Mouse (Mus musculus) heart, embryonic 11.5 days (tissue): ENCODE measurements around the gene Fbxo10. TPM values are rescaled to one million over a fixed set of nuclear protein-coding genes. Genes with fewer than 3 reads are reported as not detected.

Experiments used
- ATAC-seq: fragments of 200-750 bp; cut with Nextera tagmentation; replicated peaks from 2 replicates; pipeline ENCODE4 v1.8.0; 2017; ENCODE audit warnings: moderate library complexity; ENCODE audit not compliant: insufficient number of reproducible peaks, low FRiP score, low TSS enrichment
- H3K27ac ChIP-seq: fragments of 300-500 bp; sonication (generic); 2 replicates; pipeline ENCODE4 v1.5.1; 2014; ENCODE audit warnings: mild to moderate bottlenecking, low read depth, low read length
- H3K27me3 ChIP-seq: fragments of 300-500 bp; sonication (generic); 2 replicates; pipeline ENCODE4 v1.6.1; 2014; ENCODE audit warnings: mild to moderate bottlenecking, low read length, mixed read lengths; ENCODE audit not compliant: control insufficient read depth, insufficient read depth
- H3K36me3 ChIP-seq: fragments of 300-500 bp; sonication (generic); 2 replicates; pipeline ENCODE4 v1.6.1; 2014; ENCODE audit warnings: mild to moderate bottlenecking, low read length, moderate library complexity, mixed read lengths; ENCODE audit not compliant: control insufficient read depth, insufficient read depth
- H3K4me1 ChIP-seq: fragments of 300-500 bp; sonication (generic); 2 replicates; pipeline ENCODE4 v1.6.1; 2014; ENCODE audit warnings: low read length; ENCODE audit not compliant: control insufficient read depth, insufficient read depth
- H3K4me2 ChIP-seq: fragments of 300-500 bp; sonication (generic); 2 replicates; pipeline ENCODE4 v1.6.1; 2014; ENCODE audit warnings: mild to moderate bottlenecking, moderate library complexity
- H3K4me3 ChIP-seq: fragments of 300-500 bp; sonication (generic); 2 replicates; pipeline ENCODE4 v1.5.1; 2014; ENCODE audit warnings: low read depth, low read length
- H3K9ac ChIP-seq: fragments of 300-500 bp; sonication (generic); 2 replicates; pipeline ENCODE4 v1.6.1; 2014; ENCODE audit warnings: mild to moderate bottlenecking, low read depth, low read length, moderate library complexity
- H3K9me3 ChIP-seq: fragments of 300-500 bp; sonication (generic); replicated peaks from 2 replicates; pipeline ENCODE4 v1.6.1; 2016; ENCODE audit warnings: low read length; ENCODE audit not compliant: control insufficient read depth
- WGBS: fragments of 180-500 bp; shearing (Covaris S2); extraction: QIAGEN DNeasy Blood & Tissue Kit; methylation state at CpG from one replicate; pipeline ENCODE4 v1.1.7; 2014; ENCODE audit not compliant: insufficient replicate concordance; 5-methylcytosine and 5-hydroxymethylcytosine counted together
- polyA plus RNA-seq: library from polyadenylated mRNA; unstranded; fragments of >200 nt; fragmentation: Nextera tagmentation; extraction: Ambion mirVana; gene quantifications from 2 replicates; pipeline ENCODE4 v1.2.1, GENCODE M21; 2014

The Fbxo10 gene
- polyA plus RNA-seq, 1 experiment from 2014 or later: 6.4 TPM

DNA sequence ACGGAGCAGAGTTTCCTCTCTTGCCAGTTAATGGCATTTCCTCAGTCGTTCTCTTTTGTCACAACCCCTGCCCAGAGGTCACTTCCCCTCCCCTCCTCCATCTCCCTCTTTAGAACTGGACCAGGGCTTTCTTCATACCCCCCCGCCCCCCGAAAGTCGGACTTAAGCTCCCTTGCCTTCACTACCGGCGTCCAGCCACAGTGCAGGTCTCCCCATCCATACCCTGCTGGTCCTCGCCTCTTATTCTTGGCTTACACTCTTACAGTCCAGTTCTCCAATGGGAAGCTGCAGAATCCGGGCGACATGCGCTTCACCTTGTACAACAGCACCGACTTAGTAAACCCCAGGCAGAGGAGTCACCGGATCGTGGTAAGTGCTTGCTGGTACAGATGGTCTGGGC lies 65.4 kb downstream of the Fbxo10 start:
- H3K4me2 ChIP-seq: peak overlapping the region; percentile 75
- WGBS: 4% methylated on average over 14 of the region's 14 CpGs
- H3K9ac ChIP-seq: peak overlapping the region; percentile 72
- peaks cover under 1% of the 10 kb centered on the region; the same call in 1 of the 2 replicates for H3K36me3 ChIP-seq
- no peaks in the 10 kb centered on the region for H3K27me3 ChIP-seq
- no peak for ATAC-seq
- peak overlapping the region; percentile 70 for H3K4me3 ChIP-seq
- H3K4me1 ChIP-seq: peaks cover 12% of the 10 kb centered on the region
- H3K27ac ChIP-seq: no peak overlapping the region
- no peaks in the 10 kb centered on the region for H3K9me3 ChIP-seq

DNA sequence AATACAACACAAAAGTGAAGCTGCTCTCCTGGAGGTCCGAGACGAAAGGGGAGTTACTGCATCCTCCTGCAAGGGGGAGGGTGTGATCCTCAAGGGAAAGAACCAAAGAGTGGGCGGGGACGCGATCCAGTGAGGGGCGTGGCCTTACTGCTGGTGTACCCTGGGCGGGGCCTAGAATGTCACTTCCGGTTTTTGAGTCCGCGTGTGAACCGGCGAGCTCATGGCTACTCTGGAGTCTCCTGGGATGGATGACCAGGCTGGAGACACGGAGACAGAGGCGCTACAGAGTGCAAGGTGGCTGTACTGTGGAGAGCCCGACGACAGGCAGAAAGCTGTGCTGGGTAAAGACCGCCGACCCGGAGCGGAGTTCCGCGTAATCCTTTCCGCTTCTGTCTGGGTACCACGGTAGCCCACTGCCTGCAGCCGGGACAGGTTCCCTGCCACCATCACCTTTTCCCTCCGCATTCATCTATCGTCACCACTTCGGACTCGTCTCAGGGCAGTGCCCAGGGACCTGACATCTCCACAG lies 65.9 kb downstream of the Fbxo10 start, which contains the start of gene Polr1e:
Gene Polr1e, plus strand, starts transcription at position 132 of the 529 bp plus-strand sequence.
- H3K9me3 ChIP-seq: no peaks in the 10 kb centered on the region
- H3K4me2 ChIP-seq: peak within 1 kb of the TSS; percentile 75
- H3K27me3 ChIP-seq: no peaks in the 10 kb centered on the region
- ATAC-seq: peak; percentile 89
- H3K4me1 ChIP-seq: peaks cover 13% of the 10 kb centered on the region
- no peaks in the 10 kb centered on the region for H3K36me3 ChIP-seq
- WGBS: under 1% methylated on average over 29 of the region's 29 CpGs
- peak within 1 kb of the TSS; percentile 72 for H3K9ac ChIP-seq
- H3K27ac ChIP-seq: no peak within 1 kb of the TSS
- H3K4me3 ChIP-seq: peak within 1 kb of the TSS; percentile 70

GRCm38 (mm10) chr4:45015615-45016014 lies 68.8 kb downstream of the Fbxo10 start:
- no peaks in the 10 kb centered on the region for H3K9me3 ChIP-seq
- H3K9ac ChIP-seq: 0 out of 2 replicates have a peak overlapping the region, but pooled peaks have one; percentile 13
- ATAC-seq: no peak
- no peak overlapping the region for H3K4me2 ChIP-seq
- peaks cover 22% of the 10 kb centered on the region for H3K4me1 ChIP-seq
- no peak overlapping the region for H3K4me3 ChIP-seq
- no peaks in the 10 kb centered on the region for H3K36me3 ChIP-seq
- H3K27me3 ChIP-seq: no peaks in the 10 kb centered on the region
- no peak overlapping the region for H3K27ac ChIP-seq
- WGBS: 9% methylated on average over 3 of the region's 3 CpGs

GRCm38 (mm10) chr4:45013537-45013936 lies 70.9 kb downstream of the Fbxo10 start:
- H3K27ac ChIP-seq: peak overlapping the region; percentile 87
- no peaks in the 10 kb centered on the region for H3K36me3 ChIP-seq
- H3K4me3 ChIP-seq: peak overlapping the region; percentile 64
- 2% methylated on average over 2 of the region's 2 CpGs for WGBS
- no peaks in the 10 kb centered on the region for H3K27me3 ChIP-seq
- no peaks in the 10 kb centered on the region for H3K9me3 ChIP-seq
- no peak for ATAC-seq
- H3K9ac ChIP-seq: peak overlapping the region; percentile 79; the same call in 1 of the 2 replicates
- H3K4me2 ChIP-seq: peak overlapping the region; percentile 74
- H3K4me1 ChIP-seq: peaks cover 14% of the 10 kb centered on the region; the same call in 1 of the 2 replicates

DNA sequence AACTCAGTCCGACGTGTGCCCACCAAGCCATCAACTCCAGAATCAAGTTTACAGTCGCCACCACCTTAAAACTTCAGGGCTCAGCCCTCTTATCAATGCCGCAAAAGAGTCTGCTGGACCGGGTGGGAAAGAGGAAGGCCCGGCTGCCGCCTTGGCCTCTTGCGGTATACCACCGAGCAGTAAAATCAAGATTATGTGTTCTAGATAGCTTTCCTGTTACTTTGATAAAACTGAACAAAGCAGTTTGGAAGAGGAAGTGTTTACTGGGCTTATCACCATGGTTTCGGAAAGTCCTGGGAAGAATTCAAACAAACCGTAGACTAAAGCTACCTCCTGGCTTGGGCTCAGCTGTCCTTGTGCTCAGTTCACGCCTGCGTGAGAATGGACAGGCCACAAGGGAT lies 71.4 kb downstream of the Fbxo10 start:
- no peaks in the 10 kb centered on the region for H3K36me3 ChIP-seq
- WGBS: 3% methylated on average over 13 of the region's 13 CpGs
- no peaks in the 10 kb centered on the region for H3K27me3 ChIP-seq
- peak overlapping the region; percentile 79 for H3K9ac ChIP-seq
- no peaks in the 10 kb centered on the region for H3K9me3 ChIP-seq
- peak overlapping the region; percentile 87 for H3K27ac ChIP-seq
- H3K4me3 ChIP-seq: peak overlapping the region; percentile 64
- peaks cover 14% of the 10 kb centered on the region; the same call in 1 of the 2 replicates for H3K4me1 ChIP-seq
- H3K4me2 ChIP-seq: peak overlapping the region; percentile 74
- no peak for ATAC-seq

DNA sequence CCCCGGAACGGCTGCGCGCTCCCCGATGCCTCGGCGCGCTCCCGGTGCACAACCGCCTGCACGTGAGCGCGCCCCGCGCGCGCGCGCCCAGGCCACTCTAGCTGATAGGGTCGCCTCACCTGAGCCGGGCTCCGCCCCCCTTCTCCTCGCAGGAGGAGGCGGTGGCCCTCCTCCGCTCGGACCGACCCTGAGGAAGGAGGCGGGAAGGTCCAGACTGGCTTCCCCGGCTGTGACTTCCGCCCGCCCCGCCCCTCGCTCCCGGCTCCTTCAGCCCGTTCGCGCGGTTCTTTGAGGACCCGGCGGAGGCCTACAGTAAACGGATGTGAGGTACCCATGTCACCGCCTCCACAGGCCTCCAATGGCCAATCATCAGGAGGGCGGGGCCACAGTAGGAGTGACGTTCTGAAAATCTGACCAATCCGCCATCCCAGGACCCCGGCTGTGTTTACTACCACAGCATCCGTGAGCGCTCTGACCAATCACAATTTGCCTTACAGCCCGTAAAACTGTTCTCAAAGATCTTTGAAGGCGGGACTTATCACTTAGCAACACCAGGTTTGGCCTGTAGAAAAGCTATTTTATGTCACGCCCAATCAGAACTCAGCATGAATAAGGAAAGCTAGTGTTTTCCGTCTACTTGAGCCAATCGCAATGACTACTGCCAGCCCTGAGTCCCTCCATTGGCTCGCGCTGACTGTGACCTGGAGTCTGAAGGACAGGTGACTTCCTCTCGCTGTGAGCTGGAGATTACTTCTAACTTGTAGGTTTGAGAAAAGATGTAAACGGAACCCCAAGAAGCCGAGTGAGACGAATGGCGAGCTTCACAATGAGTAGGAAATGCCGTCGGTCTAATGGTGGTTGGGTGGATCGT lies 72.1 kb downstream of the Fbxo10 start, which contains the start of gene Zbtb5:
Gene Zbtb5, minus strand, starts transcription at position 308 of the 871 bp plus-strand sequence.
- ATAC-seq: peak; percentile 98
- Histone ChIP-seq H3K9ac (peak within 1 kb of the TSS; percentile 91), H3K4me3 (peak within 1 kb of the TSS; percentile 71), H3K9me3 (no peaks in the 10 kb centered on the region), H3K4me1 (peaks cover 14% of the 10 kb centered on the region; the same call in 1 of the 2 replicates), H3K4me2 (peak within 1 kb of the TSS; percentile 83), H3K27ac (peak within 1 kb of the TSS; percentile 96), H3K36me3 (no peaks in the 10 kb centered on the region), H3K27me3 (no peaks in the 10 kb centered on the region)
- WGBS: under 1% methylated on average over 60 of the region's 63 CpGs

DNA sequence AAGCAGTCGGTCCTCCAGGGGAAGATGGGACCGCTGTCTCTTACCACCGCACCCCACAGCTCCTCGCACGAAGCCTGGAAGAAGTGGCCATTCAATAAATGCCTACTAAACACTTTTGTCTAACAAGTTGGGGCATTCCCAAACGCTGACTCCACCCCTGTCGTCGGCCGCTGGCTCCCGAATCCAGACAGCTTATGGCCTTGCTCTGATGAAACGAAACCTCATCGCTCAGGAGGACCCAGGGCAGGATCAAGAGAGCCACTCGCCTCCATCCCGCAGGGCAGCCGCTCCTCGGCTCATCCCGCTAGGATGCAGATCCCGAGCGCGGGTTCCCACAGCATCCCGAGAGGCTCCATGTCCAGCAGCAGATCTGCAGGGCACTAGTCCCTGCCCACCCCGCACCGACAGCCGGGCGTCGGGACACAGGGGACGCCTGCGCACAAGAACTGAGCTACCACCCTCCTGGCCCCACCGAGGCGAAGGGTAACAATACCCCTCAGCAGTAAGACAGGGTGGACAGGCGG lies 72.8 kb downstream of the Fbxo10 start:
- Histone ChIP-seq H3K4me1 (peaks cover 14% of the 10 kb centered on the region; the same call in 1 of the 2 replicates), H3K9ac (peak overlapping the region; percentile 91), H3K36me3 (no peaks in the 10 kb centered on the region), H3K4me3 (peak overlapping the region; percentile 71), H3K27ac (peak overlapping the region; percentile 96), H3K27me3 (no peaks in the 10 kb centered on the region), H3K9me3 (no peaks in the 10 kb centered on the region), H3K4me2 (peak overlapping the region; percentile 83)
- peak; percentile 64 for ATAC-seq
- 0% methylated on average over 31 of the region's 31 CpGs for WGBS

- Histone ChIP-seq H3K27me3 (no peaks in the 10 kb centered on the region), H3K27ac (peak overlapping the region; percentile 96; the same call in 1 of the 2 replicates), H3K9ac (peak overlapping the region; percentile 91), H3K9me3 (no peaks in the 10 kb centered on the region), H3K4me2 (peak overlapping the region; percentile 83), H3K4me3 (peak overlapping the region; percentile 71), H3K36me3 (no peaks in the 10 kb centered on the region), H3K4me1 (peaks cover 14% of the 10 kb centered on the region; the same call in 1 of the 2 replicates)
- no peak for ATAC-seq
- WGBS: 19% methylated on average over 11 of the region's 11 CpGs
These were observed 73.5 kb downstream of the Fbxo10 start for GRCm38 (mm10) chr4:45010806-45011415.
